Mouse (Mus musculus) neural tube, embryonic 12.5 days (tissue): ENCODE results near the gene Bpifb3. TPM values are rescaled to one million over a fixed set of nuclear protein-coding genes. Genes with fewer than 3 reads are reported as not detected.

Experiments used
- ATAC-seq: fragments of 200-750 bp; cut with Nextera tagmentation; 2 replicates; pipeline ENCODE4 v1.8.0; 2017; ENCODE audit warnings: low read depth, mild to moderate bottlenecking, moderate TSS enrichment, moderate library complexity; ENCODE audit not compliant: low FRiP score
- H3K27ac ChIP-seq: fragments of 300-500 bp; sonication (generic); 2 replicates; pipeline ENCODE4 v1.5.1; 2016
- H3K27me3 ChIP-seq: fragments of 300-500 bp; sonication (generic); replicated peaks from 2 replicates; pipeline ENCODE4 v1.6.1; 2016; ENCODE audit warnings: mild to moderate bottlenecking
- H3K36me3 ChIP-seq: fragments of 300-500 bp; sonication (generic); 2 replicates; pipeline ENCODE4 v1.6.1; 2016; ENCODE audit warnings: mild to moderate bottlenecking
- H3K4me1 ChIP-seq: fragments of 300-500 bp; sonication (generic); 2 replicates; pipeline ENCODE4 v1.6.1; 2016
- H3K4me2 ChIP-seq: fragments of 300-500 bp; sonication (generic); replicated peaks from 2 replicates; pipeline ENCODE4 v1.6.1; 2016; ENCODE audit warnings: mild to moderate bottlenecking
- H3K4me3 ChIP-seq: fragments of 300-500 bp; sonication (generic); 2 replicates; pipeline ENCODE4 v1.5.1; 2016
- H3K9ac ChIP-seq: fragments of 300-500 bp; sonication (generic); 2 replicates; pipeline ENCODE4 v1.6.1; 2016; ENCODE audit warnings: mild to moderate bottlenecking
- H3K9me3 ChIP-seq: fragments of 300-500 bp; sonication (generic); 2 replicates; pipeline ENCODE4 v1.6.1; 2016; ENCODE audit warnings: mild to moderate bottlenecking
- WGBS: fragments of 180-500 bp; shearing (Covaris S2); methylation state at CpG from one replicate; pipeline ENCODE4 v1.1.7; 2016; 5-methylcytosine and 5-hydroxymethylcytosine counted together
- polyA plus RNA-seq: library from polyadenylated mRNA; unstranded; fragments of >200 nt; fragmentation: Nextera tagmentation; extraction: Ambion mirVana; gene quantifications from 2 replicates; pipeline ENCODE4 v1.2.1, GENCODE M21; 2016

Gene Bpifb3
- polyA plus RNA-seq, result not detected in 2 replicates

- Histone ChIP-seq H3K9ac (no peak within 1 kb of the TSS), H3K36me3 (no peaks in the 10 kb centered on the region), H3K4me2 (no peak within 1 kb of the TSS), H3K9me3 (no peaks in the 10 kb centered on the region), H3K4me1 (no peaks in the 10 kb centered on the region), H3K4me3 (no peak within 1 kb of the TSS), H3K27me3 (no peaks in the 10 kb centered on the region), H3K27ac (no peak within 1 kb of the TSS)
- no peak for ATAC-seq
- WGBS, result 58% methylated on average over 8 of the region's 8 CpGs
Observed at GRCm38 (mm10) chr2:153917930-153918329, at the start of gene Bpifb3. Gene Bpifb3, plus strand, starts transcription at chr2:153918230.

DNA sequence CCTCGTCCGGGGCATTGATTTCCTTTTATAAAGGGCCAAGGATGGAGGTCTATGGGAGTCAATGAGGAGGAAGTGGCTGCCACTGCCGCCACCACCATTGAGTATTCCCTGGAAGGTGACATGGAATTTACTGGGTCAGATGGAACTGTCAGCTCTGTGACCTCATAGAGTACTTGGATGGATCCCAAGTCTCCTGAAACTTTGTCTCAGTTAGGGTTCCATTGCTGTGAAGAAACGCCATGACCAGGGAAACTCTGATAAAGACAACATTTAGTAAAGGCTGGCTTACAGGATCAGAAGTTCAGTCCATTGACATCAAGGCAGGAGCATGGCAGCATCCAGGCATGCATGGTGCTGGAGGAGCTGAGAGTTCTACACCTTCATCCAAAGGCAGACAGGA lies 47.0 kb upstream of the Bpifb3 start, which contains the start of gene Sun5:
TSS of gene Sun5 (minus strand) at position 101 of the 400 bp plus-strand sequence.
- Histone ChIP-seq H3K9me3 (no peaks in the 10 kb centered on the region), H3K36me3 (no peaks in the 10 kb centered on the region), H3K4me1 (no peaks in the 10 kb centered on the region), H3K9ac (no peak within 1 kb of the TSS), H3K27ac (no peak within 1 kb of the TSS), H3K27me3 (no peaks in the 10 kb centered on the region), H3K4me3 (no peak within 1 kb of the TSS), H3K4me2 (no peak within 1 kb of the TSS)
- WGBS, result 88% methylated on average over 4 of the region's 4 CpGs
- ATAC-seq, result no peak

GRCm38 (mm10) chr2:153874745-153875144 lies 43.3 kb upstream of the Bpifb3 start, which contains the start of gene Bpifb2:
Gene Bpifb2, plus strand, starts transcription at chr2:153875045.
- ATAC-seq, result no peak
- H3K27ac ChIP-seq, result no peak within 1 kb of the TSS
- H3K4me3 ChIP-seq, result no peak within 1 kb of the TSS
- no peak within 1 kb of the TSS for H3K9ac ChIP-seq
- 74% methylated on average over 9 of the region's 9 CpGs for WGBS
- no peaks in the 10 kb centered on the region for H3K36me3 ChIP-seq
- no peaks in the 10 kb centered on the region for H3K9me3 ChIP-seq
- H3K27me3 ChIP-seq, result no peaks in the 10 kb centered on the region
- no peaks in the 10 kb centered on the region for H3K4me1 ChIP-seq
- no peak within 1 kb of the TSS for H3K4me2 ChIP-seq

DNA sequence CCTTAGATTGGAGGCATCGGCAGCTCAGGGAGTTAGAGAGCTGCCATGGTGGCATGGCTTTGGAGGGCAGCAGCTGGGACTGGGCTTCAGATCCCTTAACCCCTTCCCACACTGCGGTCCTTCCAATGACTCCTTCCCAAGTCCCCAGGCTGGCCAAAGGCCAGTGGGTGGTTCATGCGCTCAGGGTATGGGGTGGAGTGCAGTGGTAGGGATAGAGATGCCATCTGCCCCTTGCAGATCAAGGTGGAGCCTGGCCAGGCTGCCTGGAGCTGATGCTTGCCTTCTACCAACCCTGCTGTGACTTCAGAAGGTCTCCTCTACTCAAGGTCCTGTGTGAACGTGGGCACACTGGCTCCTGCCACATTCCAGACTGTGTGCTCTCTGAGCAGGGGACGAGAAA lies 18.9 kb upstream of the Bpifb3 start:
- Histone ChIP-seq H3K27me3 (no peaks in the 10 kb centered on the region), H3K27ac (no peak overlapping the region), H3K36me3 (no peaks in the 10 kb centered on the region), H3K9me3 (no peaks in the 10 kb centered on the region), H3K4me2 (no peak overlapping the region), H3K4me1 (no peaks in the 10 kb centered on the region), H3K9ac (no peak overlapping the region), H3K4me3 (no peak overlapping the region)
- ATAC-seq, result no peak
- WGBS, result 86% methylated on average over 5 of the region's 5 CpGs

DNA sequence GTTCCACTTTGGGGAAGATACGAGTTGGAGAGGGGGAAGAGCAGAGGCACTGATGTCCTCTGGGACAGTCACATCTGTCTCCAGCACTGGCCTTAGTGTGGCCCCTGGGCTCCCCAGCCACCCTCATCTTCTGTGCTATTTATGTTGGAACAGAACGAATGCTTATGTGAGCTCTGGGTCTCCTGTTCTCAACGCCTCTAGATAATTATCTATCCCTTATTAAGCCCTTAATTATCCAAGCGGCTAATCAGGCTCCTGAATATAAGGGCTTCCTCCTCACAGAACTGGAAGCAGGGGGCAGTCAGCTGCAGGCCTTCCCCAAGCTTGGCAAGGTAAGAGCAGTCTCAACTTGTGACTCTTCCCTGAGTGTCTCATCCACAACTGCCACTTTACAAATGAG lies 17.9 kb upstream of the Bpifb3 start, which contains the start of gene Bpifb6:
TSS of gene Bpifb6 (plus strand) at position 301 of the 400 bp plus-strand sequence.
- 85% methylated on average over 4 of the region's 4 CpGs for WGBS
- ATAC-seq, result no peak
- H3K27me3 ChIP-seq, result no peaks in the 10 kb centered on the region

DNA sequence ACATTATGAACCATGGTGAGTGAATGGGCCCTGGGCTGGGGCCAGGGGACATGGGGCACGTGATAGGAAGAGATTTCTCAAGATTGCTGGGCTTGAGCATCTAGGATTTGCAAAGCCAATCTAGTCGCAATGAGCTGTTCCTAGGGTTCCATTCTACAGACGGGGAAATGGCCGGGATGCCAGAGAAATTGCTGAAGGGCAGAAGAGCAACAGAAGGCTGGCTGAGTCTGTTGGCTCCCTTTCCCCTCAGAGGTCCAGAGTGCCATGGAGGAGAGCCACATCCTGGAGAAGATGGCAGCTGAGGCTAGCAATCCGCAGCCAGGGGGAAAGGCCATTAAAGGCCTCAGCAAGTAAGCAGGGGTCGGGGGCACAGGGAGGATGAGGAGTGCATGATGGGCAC lies 15.3 kb upstream of the Bpifb3 start:
- ATAC-seq, result no peak
- no peaks in the 10 kb centered on the region for H3K4me1 ChIP-seq
- H3K4me3 ChIP-seq, result no peak overlapping the region

More for the DNA sequence above, 17.9 kb upstream of the Bpifb3 start, which contains the start of gene Bpifb6:
- Histone ChIP-seq H3K9me3 (no peaks in the 10 kb centered on the region), H3K4me1 (no peaks in the 10 kb centered on the region), H3K27ac (no peak within 1 kb of the TSS), H3K4me3 (no peak within 1 kb of the TSS), H3K36me3 (no peaks in the 10 kb centered on the region), H3K9ac (no peak within 1 kb of the TSS), H3K4me2 (no peak within 1 kb of the TSS)

GRCm38 (mm10) chr2:153906626-153907025 lies 11.4 kb upstream of the Bpifb3 start:
- Histone ChIP-seq H3K9ac (no peak overlapping the region), H3K27ac (no peak overlapping the region), H3K27me3 (no peaks in the 10 kb centered on the region), H3K4me1 (no peaks in the 10 kb centered on the region), H3K4me3 (no peak overlapping the region), H3K9me3 (no peaks in the 10 kb centered on the region), H3K4me2 (no peak overlapping the region), H3K36me3 (no peaks in the 10 kb centered on the region)
- WGBS, result 96% methylated on average over 4 of the region's 4 CpGs
- ATAC-seq, result no peak

More for the DNA sequence above, 15.3 kb upstream of the Bpifb3 start:
- H3K36me3 ChIP-seq, result no peaks in the 10 kb centered on the region
- no peak overlapping the region for H3K4me2 ChIP-seq
- WGBS, result 81% methylated on average over 6 of the region's 6 CpGs
- H3K27me3 ChIP-seq, result no peaks in the 10 kb centered on the region
- no peaks in the 10 kb centered on the region for H3K9me3 ChIP-seq
- H3K9ac ChIP-seq, result no peak overlapping the region
- H3K27ac ChIP-seq, result no peak overlapping the region

DNA sequence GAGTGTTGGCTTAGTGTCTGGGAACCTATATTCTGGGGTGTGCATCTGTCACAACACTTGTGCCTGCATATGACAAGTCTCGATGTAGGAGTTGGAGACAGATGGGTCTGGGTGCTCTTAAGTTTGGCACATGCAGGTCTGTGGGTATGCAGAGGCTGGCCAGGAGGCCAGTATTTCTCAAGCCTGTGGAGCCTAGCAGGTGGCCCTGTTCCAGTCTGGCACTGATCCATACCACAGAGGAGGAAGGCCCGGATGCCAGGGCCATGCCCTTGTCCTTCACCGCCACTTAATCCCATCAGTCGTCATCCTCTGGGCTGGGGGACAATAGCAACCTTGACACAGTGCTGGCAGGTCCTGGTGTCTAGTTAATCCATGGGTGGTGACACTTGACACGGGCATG lies 3.9 kb upstream of the Bpifb3 start:
- H3K36me3 ChIP-seq, result no peaks in the 10 kb centered on the region
- H3K9ac ChIP-seq, result no peak overlapping the region
- H3K27ac ChIP-seq, result no peak overlapping the region
- H3K27me3 ChIP-seq, result no peaks in the 10 kb centered on the region
- 83% methylated on average over 5 of the region's 5 CpGs for WGBS
- H3K4me1 ChIP-seq, result no peaks in the 10 kb centered on the region
- ATAC-seq, result no peak
- no peak overlapping the region for H3K4me2 ChIP-seq
- H3K4me3 ChIP-seq, result no peak overlapping the region
- no peaks in the 10 kb centered on the region for H3K9me3 ChIP-seq

- Histone ChIP-seq H3K9me3 (no peaks in the 10 kb centered on the region), H3K27me3 (no peaks in the 10 kb centered on the region), H3K27ac (no peak overlapping the region), H3K4me2 (no peak overlapping the region), H3K9ac (no peak overlapping the region), H3K4me1 (no peaks in the 10 kb centered on the region), H3K36me3 (no peaks in the 10 kb centered on the region), H3K4me3 (no peak overlapping the region)
- no peak for ATAC-seq
- 91% methylated on average over 6 of the region's 6 CpGs for WGBS
Observed at GRCm38 (mm10) chr2:153921246-153921645, 3.2 kb downstream of the Bpifb3 start.

GRCm38 (mm10) chr2:153929871-153930413 lies 11.9 kb downstream of the Bpifb3 start:
- Histone ChIP-seq H3K36me3 (no peaks in the 10 kb centered on the region), H3K9ac (no peak overlapping the region), H3K9me3 (no peaks in the 10 kb centered on the region), H3K4me2 (no peak overlapping the region), H3K27me3 (no peaks in the 10 kb centered on the region), H3K27ac (no peak overlapping the region), H3K4me1 (no peaks in the 10 kb centered on the region), H3K4me3 (no peak overlapping the region)
- no peak for ATAC-seq
- 46% methylated on average over 3 of the region's 3 CpGs for WGBS

DNA sequence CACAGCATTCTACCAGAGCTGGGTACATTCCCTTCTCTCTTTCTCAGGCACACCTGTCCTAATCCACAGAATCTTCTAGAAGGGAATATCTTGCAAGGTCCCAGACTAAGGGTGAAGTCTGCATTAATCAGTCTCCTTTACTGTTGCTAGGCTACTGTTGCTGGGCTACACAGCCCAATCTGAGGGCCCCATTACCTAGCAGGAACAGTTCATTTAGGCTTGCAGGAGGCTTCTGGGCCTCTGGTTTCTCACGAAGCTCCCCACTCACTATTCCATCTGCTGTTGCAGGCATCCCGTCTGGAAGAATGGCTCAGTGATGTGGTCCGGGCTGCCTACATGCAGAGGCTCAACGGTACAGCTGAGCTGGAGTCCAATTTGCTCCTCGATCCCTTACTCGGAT lies 13.1 kb downstream of the Bpifb3 start:
- Histone ChIP-seq H3K4me2 (no peak overlapping the region), H3K9ac (no peak overlapping the region), H3K4me1 (no peaks in the 10 kb centered on the region), H3K27me3 (no peaks in the 10 kb centered on the region), H3K27ac (no peak overlapping the region), H3K36me3 (no peaks in the 10 kb centered on the region), H3K9me3 (no peaks in the 10 kb centered on the region), H3K4me3 (no peak overlapping the region)
- no peak for ATAC-seq
- 62% methylated on average over 6 of the region's 6 CpGs for WGBS

DNA sequence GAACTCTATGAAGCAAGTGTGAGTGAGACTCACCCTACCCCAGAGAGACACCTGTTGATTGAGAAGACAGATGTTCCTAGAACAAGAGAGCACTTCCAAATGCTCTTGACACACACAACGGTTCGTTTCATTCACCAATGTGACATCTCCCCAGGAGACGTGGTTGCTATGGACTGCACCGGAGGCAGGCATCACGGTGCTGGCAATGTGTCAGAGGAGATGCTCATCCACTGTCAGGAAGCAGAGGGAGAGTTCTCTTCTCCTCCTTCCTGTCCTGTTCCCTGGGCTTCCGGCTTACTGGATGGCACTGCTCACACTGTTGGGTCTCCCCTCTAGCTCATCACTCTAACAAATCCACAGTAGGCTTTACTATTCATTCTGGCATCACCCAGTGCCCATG lies 15.3 kb downstream of the Bpifb3 start:
- no peak overlapping the region for H3K27ac ChIP-seq
- WGBS, result 62% methylated on average over 6 of the region's 6 CpGs
- no peak for ATAC-seq
- H3K4me1 ChIP-seq, result no peaks in the 10 kb centered on the region
- H3K4me2 ChIP-seq, result no peak overlapping the region
- no peaks in the 10 kb centered on the region for H3K9me3 ChIP-seq
- no peaks in the 10 kb centered on the region for H3K27me3 ChIP-seq
- H3K4me3 ChIP-seq, result no peak overlapping the region
- H3K9ac ChIP-seq, result no peak overlapping the region
- no peaks in the 10 kb centered on the region for H3K36me3 ChIP-seq

- H3K27me3 ChIP-seq, result no peaks in the 10 kb centered on the region
- no peak overlapping the region for H3K27ac ChIP-seq
- H3K4me3 ChIP-seq, result no peak overlapping the region
- no peaks in the 10 kb centered on the region for H3K4me1 ChIP-seq
- ATAC-seq, result no peak
- no peaks in the 10 kb centered on the region for H3K9me3 ChIP-seq
- H3K9ac ChIP-seq, result no peak overlapping the region
- H3K36me3 ChIP-seq, result no peaks in the 10 kb centered on the region
- WGBS, result 88% methylated on average over 6 of the region's 6 CpGs
- H3K4me2 ChIP-seq, result no peak overlapping the region
Observed at GRCm38 (mm10) chr2:153935348-153935747, 17.3 kb downstream of the Bpifb3 start.
